Mouse (Mus musculus) hematopoietic stem cell, adult 5-6 weeks (primary cell): ENCODE results near the gene Klf11. TPM values are rescaled to one million over a fixed set of nuclear protein-coding genes. Genes with fewer than 3 reads are reported as not detected.

Source experiments
- ATAC-seq, 2 experiments: fragments of 125-278 bp in 1 of 2; replicated peaks in 1 of 2; 2 replicates each; pipeline ENCODE4 v1.8.0; 2016 to 2017; ENCODE audit warnings: inconsistent platforms in 2 of 2, mild to moderate bottlenecking in 2 of 2, moderate number of reproducible peaks in 2 of 2, low read depth in 1 of 2, moderate TSS enrichment in 1 of 2; ENCODE audit not compliant: low FRiP score in 2 of 2, poor library complexity in 2 of 2, severe bottlenecking in 2 of 2, insufficient read depth in 1 of 2, low TSS enrichment in 1 of 2
- total RNA-seq: library from RNA; stranded (forward); fragments of 172-1452, 232-1000 nt; gene quantifications from 2 replicates; pipeline ENCODE4 v1.2.3, GENCODE M21; 2017

Klf11 gene
- total RNA-seq, 1 experiment from 2014 or later = 20.9 TPM

- no peak for ATAC-seq
Measured at GRCm38 (mm10) chr12:24710672-24711071, 59.6 kb downstream of the Klf11 start.

Other genes with a start within 250 kb of the Klf11 start
- gene Taf1b, start 152.9 kb upstream of the Klf11 start, total RNA-seq = 54.5 and 58.8 TPM in 2 replicates
- 0.25 and 1.1 TPM in 2 replicates for gene Grhl1, start 79.0 kb upstream of the Klf11 start, total RNA-seq
- gene Cys1, start 30.5 kb downstream of the Klf11 start, total RNA-seq = not detected in 2 replicates
- 61.3 and 69.3 TPM in 2 replicates for gene Rrm2, start 57.0 kb downstream of the Klf11 start, total RNA-seq
- gene Mboat2, start 179.6 kb downstream of the Klf11 start, total RNA-seq = 20.1 and 23.3 TPM in 2 replicates